Mouse (Mus musculus) erythroblast, embryonic 14.5 days (primary cell): Measurements from ENCODE around the gene Tcf12.

ENCODE experiments used
- GATA1 ChIP-seq: IDR thresholded peaks from 2 replicates; pipeline ENCODE4 v1.6.1; 2012; ENCODE audit warnings: low read length, inconsistent platforms, mixed read lengths
- TAL1 ChIP-seq: IDR thresholded peaks from 3 replicates; pipeline ENCODE4 v1.6.1; 2012; ENCODE audit warnings: low read length, inconsistent platforms, mixed read lengths

GRCm38 (mm10) chr9:71976034-71976433 is 135.6 kb downstream of the Tcf12 start:
- TF ChIP-seq TAL1, result no peak
- no peak for TF ChIP-seq GATA1
